Mouse (Mus musculus) lung, embryonic 15.5 days (tissue): ENCODE data around the gene Sema3a. TPM values are rescaled to one million over a fixed set of nuclear protein-coding genes. Genes with fewer than 3 reads are reported as not detected.

Experiments used
- ATAC-seq: fragments of 200-750 bp; cut with Nextera tagmentation; 2 replicates; pipeline ENCODE4 v1.8.0; 2017; ENCODE audit warnings: moderate number of reproducible peaks, borderline replicate concordance; ENCODE audit not compliant: low FRiP score, low TSS enrichment; ENCODE audit errors: extremely low read depth
- H3K27ac ChIP-seq: fragments of 300-500 bp; sonication (generic); 2 replicates; pipeline ENCODE4 v1.5.1; 2015; ENCODE audit warnings: moderate library complexity, mild to moderate bottlenecking, inconsistent platforms
- H3K27me3 ChIP-seq: fragments of 300-500 bp; sonication (generic); 2 replicates; pipeline ENCODE4 v1.6.1; 2015; ENCODE audit warnings: inconsistent platforms
- H3K36me3 ChIP-seq: fragments of 300-500 bp; sonication (generic); 2 replicates; pipeline ENCODE4 v1.6.1; 2015; ENCODE audit warnings: inconsistent platforms
- H3K4me1 ChIP-seq: fragments of 300-500 bp; sonication (generic); 2 replicates; pipeline ENCODE4 v1.6.1; 2015; ENCODE audit warnings: inconsistent platforms
- H3K4me2 ChIP-seq: fragments of 300-500 bp; sonication (generic); 2 replicates; pipeline ENCODE4 v1.6.1; 2015; ENCODE audit warnings: inconsistent platforms, mild to moderate bottlenecking, moderate library complexity
- H3K4me3 ChIP-seq: fragments of 300-500 bp; sonication (generic); 2 replicates; pipeline ENCODE4 v1.5.1; 2015; ENCODE audit warnings: mild to moderate bottlenecking, inconsistent platforms
- H3K9ac ChIP-seq: fragments of 300-500 bp; sonication (generic); 2 replicates; pipeline ENCODE4 v1.6.1; 2015; ENCODE audit warnings: inconsistent platforms
- H3K9me3 ChIP-seq: fragments of 300-500 bp; sonication (generic); 2 replicates; pipeline ENCODE4 v1.6.1; 2016; ENCODE audit warnings: inconsistent platforms
- WGBS: fragments of 180-500 bp; shearing (Covaris S2); methylation state at CpG from one replicate; pipeline ENCODE4 v1.1.7; 2015; 5-methylcytosine and 5-hydroxymethylcytosine counted together
- polyA plus RNA-seq: library from polyadenylated mRNA; unstranded; fragments of >200 nt; fragmentation: Nextera tagmentation; extraction: Ambion mirVana; gene quantifications from 2 replicates; pipeline ENCODE4 v1.2.1, GENCODE M21; 2015

The Sema3a gene
- polyA plus RNA-seq, 1 experiment from 2014 or later, result 26.8 TPM

DNA sequence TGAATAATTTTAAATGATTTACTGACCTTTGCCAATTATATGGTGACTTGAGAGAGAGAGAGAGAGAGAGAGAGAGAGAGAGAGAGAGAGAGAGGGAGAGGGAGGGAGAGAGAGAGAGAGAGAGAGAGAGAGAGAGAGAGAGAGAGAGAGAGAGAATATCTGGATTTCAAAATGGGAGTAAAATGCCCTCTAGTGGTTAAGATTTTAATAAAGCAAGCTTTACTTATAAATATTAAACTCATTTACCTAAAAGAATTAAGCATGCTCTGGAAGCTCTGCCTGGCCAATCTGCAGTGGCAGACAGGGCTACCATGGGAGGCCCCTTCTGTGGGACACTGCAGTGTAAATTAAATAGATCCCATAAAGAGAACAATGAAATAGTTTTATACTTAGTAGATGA lies 505.5 kb downstream of the Sema3a start:
- no peaks in the 10 kb centered on the region for H3K9me3 ChIP-seq
- H3K27ac ChIP-seq, result no peak overlapping the region
- H3K9ac ChIP-seq, result no peak overlapping the region
- H3K4me1 ChIP-seq, result peaks cover 22% of the 10 kb centered on the region
- no peaks in the 10 kb centered on the region for H3K36me3 ChIP-seq
- H3K4me3 ChIP-seq, result no peak overlapping the region
- no peak overlapping the region for H3K4me2 ChIP-seq
- no peaks in the 10 kb centered on the region for H3K27me3 ChIP-seq
- no peak for ATAC-seq

- no peak overlapping the region for H3K9ac ChIP-seq
- 50% methylated on average over 3 of the region's 3 CpGs for WGBS
- H3K4me2 ChIP-seq, result no peak overlapping the region
- no peaks in the 10 kb centered on the region for H3K27me3 ChIP-seq
- no peak for ATAC-seq
- no peaks in the 10 kb centered on the region for H3K36me3 ChIP-seq
- H3K4me3 ChIP-seq, result no peak overlapping the region
- no peak overlapping the region for H3K27ac ChIP-seq
- H3K9me3 ChIP-seq, result no peaks in the 10 kb centered on the region
- no peaks in the 10 kb centered on the region for H3K4me1 ChIP-seq
These were observed 511.0 kb downstream of the Sema3a start for GRCm38 (mm10) chr5:13636237-13636636.
